Mouse (Mus musculus) kidney, postnatal 10 days (tissue): ENCODE results near the gene Ugt1a8.
"Not testable (repeated sequence)": the region's sequence is repeated elsewhere in the genome, so short reads cannot be mapped to it uniquely, and the experiment has no call there.

Experiments used
- DNase-seq: peaks from one replicate; pipeline ENCODE4 v3.0.0; 2021; ENCODE audit warnings: mixed read lengths

Ugt1a8 gene

GRCm38 (mm10) chr1:88195687-88196086 lies 108.1 kb downstream of the Ugt1a8 start:
- peak; percentile 70 for DNase-seq

- no peak for DNase-seq
Observed at GRCm38 (mm10) chr1:88197443-88197842, 109.8 kb downstream of the Ugt1a8 start.

- DNase-seq = no peak
Observed at GRCm38 (mm10) chr1:88199996-88200395, 112.4 kb downstream of the Ugt1a8 start.

GRCm38 (mm10) chr1:88200456-88200855 lies 112.8 kb downstream of the Ugt1a8 start, which contains the start of gene Ugt1a2:
Gene Ugt1a2, plus strand, starts transcription at chr1:88200601.
- peak; percentile 36 for DNase-seq

- peak; percentile 88 for DNase-seq
Observed at GRCm38 (mm10) chr1:88205294-88205922, 117.8 kb downstream of the Ugt1a8 start, which contains the start of gene Dnajb3. Gene Dnajb3, minus strand, starts transcription at chr1:88205782.

- DNase-seq = no peak
Observed at GRCm38 (mm10) chr1:88206843-88207479, 119.3 kb downstream of the Ugt1a8 start.

GRCm38 (mm10) chr1:88211812-88212211 lies 124.2 kb downstream of the Ugt1a8 start, which contains the start of gene Ugt1a1:
Gene Ugt1a1, plus strand, starts transcription at chr1:88211959.
- no peak for DNase-seq

GRCm38 (mm10) chr1:88212341-88213045 lies 124.9 kb downstream of the Ugt1a8 start:
- no peak for DNase-seq

GRCm38 (mm10) chr1:88213061-88213460 lies 125.4 kb downstream of the Ugt1a8 start:
- DNase-seq = no peak

- peak; percentile 15 for DNase-seq
Observed at GRCm38 (mm10) chr1:88213766-88214461, 126.3 kb downstream of the Ugt1a8 start.

- DNase-seq = no peak
Observed at GRCm38 (mm10) chr1:88214462-88214952, 126.9 kb downstream of the Ugt1a8 start.

- DNase-seq = no peak
Observed at GRCm38 (mm10) chr1:88215466-88216380, 128.1 kb downstream of the Ugt1a8 start.

GRCm38 (mm10) chr1:88216551-88216950 lies 128.9 kb downstream of the Ugt1a8 start:
- no peak for DNase-seq

GRCm38 (mm10) chr1:88217144-88217543 lies 129.5 kb downstream of the Ugt1a8 start:
- peak; percentile 32 for DNase-seq

- no peak for DNase-seq
Observed at GRCm38 (mm10) chr1:88217576-88217975, 130.0 kb downstream of the Ugt1a8 start.

- peak; percentile 19 for DNase-seq
Observed at GRCm38 (mm10) chr1:88218051-88218450, 130.4 kb downstream of the Ugt1a8 start.

GRCm38 (mm10) chr1:88218591-88218990 lies 131.0 kb downstream of the Ugt1a8 start:
- DNase-seq = no peak

GRCm38 (mm10) chr1:88219054-88219453 lies 131.4 kb downstream of the Ugt1a8 start:
- no peak for DNase-seq

- DNase-seq = no peak
Observed at GRCm38 (mm10) chr1:88220336-88220735, 132.7 kb downstream of the Ugt1a8 start.

GRCm38 (mm10) chr1:88222216-88222615 lies 134.6 kb downstream of the Ugt1a8 start:
- DNase-seq = no peak

- not testable (repeated sequence) for DNase-seq
Observed at GRCm38 (mm10) chr1:88223011-88223515, 135.4 kb downstream of the Ugt1a8 start.
